8 mouse cellular contexts compared by ENCODE assay signal in genomic region chr17:9759421-9759852, GRCm38 (mm10).
DNase-seq lines count a peak whose midpoint lies in the region; ATAC-seq lines count a peak whose summit lies in the region.

No protein-coding gene starts in this region.

- H3K9me3 ChIP-seq in midbrain, embryonic 14.5 days (ENCODE audit: control insufficient read depth, low read length) = no peaks in the 10 kb centered on the region

- intact Hi-C loops in gastrocnemius, postnatal 14 days (cut with DNase I; ENCODE audit: low total_unique reads) = loop anchor here (5.0 to 10.0 kb wide), 2 partner anchors 558 to 735 kb away; partner anchors contain the start of gene Qk

- 0 out of 2 replicates have a peak, but pooled peaks have one; percentile 40 for ATAC-seq in midbrain, embryonic 14.5 days (ENCODE audit: low FRiP score, low TSS enrichment)

- H3K27me3 ChIP-seq in midbrain, embryonic 14.5 days (ENCODE audit: control insufficient read depth, insufficient read depth, low read length) = no peaks in the 10 kb centered on the region

- H3K4me2 ChIP-seq in midbrain, embryonic 14.5 days (ENCODE audit: low read length) = no peak overlapping the region

- H3K4me3 ChIP-seq in midbrain, embryonic 14.5 days (replicated peaks; ENCODE audit: low read depth, low read length) = no peak overlapping the region

- peak; percentile 64 to 75 for DNase-seq in layer of hippocampus, postnatal 10 days (ENCODE audit: low spot score in 2 of 2)
- no peak for DNase-seq in layer of hippocampus, postnatal 14 days (ENCODE audit: low spot score in 2 of 2)
- DNase-seq in adrenal gland, postnatal 36 days = peak; percentile 34 to 77
- peak; percentile 43 for DNase-seq in gastrocnemius, postnatal 14 days
- DNase-seq in kidney, adult 11 months = peak; percentile 64
- DNase-seq in midbrain, embryonic 14.5 days = peak; percentile 80
- DNase-seq in c-Kit-positive CD71-positive TER-119-positive erythroid progenitor cells, embryonic 14.5 days (ENCODE audit: low spot score) = no peak
- DNase-seq in spleen, postnatal 36 days (ENCODE audit: low spot score in 2 of 2) = no peak

- H3K4me1 ChIP-seq in midbrain, embryonic 14.5 days (ENCODE audit: control insufficient read depth, insufficient read depth, low read length) = peaks cover 32% of the 10 kb centered on the region

- peak overlapping the region; percentile 50 for H3K27ac ChIP-seq in midbrain, embryonic 14.5 days (replicated peaks; ENCODE audit: low read depth, low read length)

- no peaks in the 10 kb centered on the region for H3K36me3 ChIP-seq in midbrain, embryonic 14.5 days (ENCODE audit: control insufficient read depth, insufficient read depth, low read length)

- WGBS in midbrain, embryonic 14.5 days = 12% methylated on average over 7 of the region's 7 CpGs

- no peak overlapping the region for H3K9ac ChIP-seq in midbrain, embryonic 14.5 days (replicated peaks; ENCODE audit: low read length)

Comparison
In these comparisons a context has a peak if more than half of its experiments do, and no peak if none do; other contexts are left out.
1. DNase-seq: peak in layer of hippocampus, postnatal 10 days (2 of 2), adrenal gland, postnatal 36 days (2 of 2), gastrocnemius, postnatal 14 days (single experiment), kidney, adult 11 months (single experiment) and midbrain, embryonic 14.5 days (single experiment); none in layer of hippocampus, postnatal 14 days (0 of 2), c-Kit-positive CD71-positive TER-119-positive erythroid progenitor cells, embryonic 14.5 days (single experiment) and spleen, postnatal 36 days (0 of 2).